Mouse (Mus musculus) heart, adult 2 months (tissue): Measurements from ENCODE around the gene Ankrd33b.

ENCODE experiments used
- CTCF ChIP-seq: fragments of 200-600 bp; IDR thresholded peaks from 2 replicates; pipeline ENCODE4 v1.8.1; 2022; ENCODE audit warnings: antibody characterized with exemption, mild to moderate bottlenecking, moderate library complexity
- EP300 ChIP-seq: fragments of 200-500 bp; IDR thresholded peaks from 2 replicates; pipeline ENCODE4 v1.6.1; 2011; ENCODE audit warnings: low read depth, low read length, control low read depth; ENCODE audit not compliant: insufficient read depth
- POLR2A ChIP-seq: fragments of 200-500 bp; IDR thresholded peaks from 2 replicates; pipeline ENCODE4 v1.6.1; 2011; ENCODE audit warnings: mild to moderate bottlenecking, low read depth, low read length, control low read depth; ENCODE audit not compliant: insufficient read depth

DNA sequence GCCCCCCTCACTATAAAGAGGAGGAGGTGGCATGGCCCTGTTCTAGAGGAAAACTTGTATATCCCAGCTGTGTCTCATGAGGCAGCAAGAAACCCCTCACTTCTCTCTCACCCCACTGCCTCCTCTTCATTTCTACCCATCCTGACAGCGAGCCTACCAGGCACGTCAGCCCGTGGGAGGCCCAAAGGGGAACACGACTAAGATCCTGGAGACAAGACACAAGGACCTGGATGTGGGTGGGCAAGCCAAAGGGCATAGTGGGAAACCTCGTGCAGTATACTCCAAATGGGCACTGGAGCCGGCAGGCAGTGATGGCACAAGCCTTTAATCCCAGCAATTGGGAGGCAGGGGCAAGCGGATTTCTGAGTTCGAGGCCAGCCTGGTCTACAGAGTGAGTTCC is 1.0 kb upstream of the Ankrd33b start:
- no peak for TF ChIP-seq CTCF
- TF ChIP-seq POLR2A, result no peak
- TF ChIP-seq EP300, result no peak
